Mouse (Mus musculus) B cell, adult (primary cell): ENCODE measurements around the gene Gsto2. TPM values are rescaled to one million over a fixed set of nuclear protein-coding genes. Genes with fewer than 3 reads are reported as not detected.

Experiments
- total RNA-seq: library from RNA; stranded (reverse); gene quantifications from 4 replicates; pipeline ENCODE4 v1.2.4, GENCODE M21; 2023; ENCODE audit not compliant: inconsistent age

Gene Gsto2
- total RNA-seq = 0.93 to 1.3 TPM (median 1.1 TPM) in 4 replicates

DNA sequence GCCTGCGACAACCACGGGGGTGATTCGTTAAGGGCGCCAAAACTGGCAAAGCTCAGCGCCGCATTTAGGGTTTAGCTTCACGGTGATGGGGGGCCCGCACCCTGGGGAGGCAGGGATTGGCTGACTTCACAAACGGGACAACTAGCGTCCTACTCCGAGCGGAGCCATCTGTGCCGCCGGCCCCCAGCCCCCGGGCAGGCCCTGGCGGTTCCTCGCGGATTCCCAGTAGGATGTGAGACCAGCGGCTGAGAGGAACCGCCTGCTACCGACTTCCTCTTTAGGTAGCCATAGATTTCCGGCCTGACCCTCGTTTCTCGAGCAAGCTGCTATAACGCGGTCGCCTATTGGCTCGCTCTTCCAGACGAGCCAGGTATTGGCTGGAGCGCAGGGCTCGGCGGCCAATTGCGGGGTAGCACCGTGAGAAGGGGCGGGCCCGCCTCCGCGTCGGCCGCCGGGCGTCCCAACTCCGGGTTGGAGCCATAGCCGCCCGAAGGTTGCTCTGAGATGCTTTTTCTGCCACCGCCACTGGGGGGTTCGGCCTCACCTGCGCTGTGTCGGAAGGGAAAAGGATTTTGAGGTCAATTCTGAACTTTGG, at the start of gene Gsto2:
Gene Gsto2 (plus strand): TSS at position 182 of the 595 bp plus-strand sequence.

DNA sequence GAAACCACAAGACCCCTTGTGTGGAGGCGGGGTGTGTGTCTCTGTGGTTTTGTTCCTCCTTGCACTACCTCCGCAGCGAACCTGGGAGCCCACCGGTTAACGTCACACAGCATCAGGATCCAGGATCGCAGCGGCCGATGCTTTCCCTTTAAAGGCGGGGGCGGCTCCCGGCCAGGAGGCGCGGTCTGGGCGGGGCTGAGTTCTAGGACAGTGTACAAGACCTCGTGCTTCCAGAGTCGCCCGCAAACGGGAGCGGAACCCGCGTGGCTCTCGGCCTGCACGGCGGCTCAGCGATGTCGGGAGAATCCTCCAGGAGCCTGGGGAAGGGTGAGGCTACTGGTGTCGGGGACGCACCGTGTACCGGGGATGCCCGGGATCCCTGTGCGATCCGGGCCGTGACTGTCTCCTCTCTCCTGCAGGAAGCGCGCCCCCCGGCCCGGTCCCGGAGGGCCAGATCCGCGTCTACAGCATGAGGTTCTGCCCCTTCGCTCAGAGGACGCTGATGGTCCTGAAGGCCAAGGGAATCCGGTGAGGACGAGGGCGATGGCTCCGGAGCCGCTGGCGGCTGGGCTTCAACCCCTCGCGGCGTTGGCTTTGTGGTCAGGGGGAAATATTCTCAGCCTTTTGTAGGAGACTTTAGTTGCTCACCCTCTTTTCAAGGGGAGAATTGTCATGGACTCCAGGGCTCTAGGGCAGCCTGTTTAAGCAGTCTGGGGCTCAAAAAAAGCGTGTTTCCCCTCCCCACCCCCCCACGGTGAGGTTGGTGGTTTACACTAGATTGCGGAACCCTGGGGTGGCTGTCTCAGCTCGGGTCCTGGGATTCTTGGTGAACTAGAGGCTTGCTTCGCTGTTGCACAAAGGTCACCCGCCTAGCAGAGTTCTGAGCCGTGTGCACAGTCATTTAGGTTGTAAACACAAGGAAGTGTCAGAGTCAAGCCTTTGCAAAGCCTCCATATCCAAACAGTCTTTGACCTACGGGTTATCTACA, 10.2 kb upstream of the Gsto2 start, which contains the start of gene Gsto1:
Gene Gsto1 (plus strand): TSS at position 175 of the 988 bp plus-strand sequence.

DNA sequence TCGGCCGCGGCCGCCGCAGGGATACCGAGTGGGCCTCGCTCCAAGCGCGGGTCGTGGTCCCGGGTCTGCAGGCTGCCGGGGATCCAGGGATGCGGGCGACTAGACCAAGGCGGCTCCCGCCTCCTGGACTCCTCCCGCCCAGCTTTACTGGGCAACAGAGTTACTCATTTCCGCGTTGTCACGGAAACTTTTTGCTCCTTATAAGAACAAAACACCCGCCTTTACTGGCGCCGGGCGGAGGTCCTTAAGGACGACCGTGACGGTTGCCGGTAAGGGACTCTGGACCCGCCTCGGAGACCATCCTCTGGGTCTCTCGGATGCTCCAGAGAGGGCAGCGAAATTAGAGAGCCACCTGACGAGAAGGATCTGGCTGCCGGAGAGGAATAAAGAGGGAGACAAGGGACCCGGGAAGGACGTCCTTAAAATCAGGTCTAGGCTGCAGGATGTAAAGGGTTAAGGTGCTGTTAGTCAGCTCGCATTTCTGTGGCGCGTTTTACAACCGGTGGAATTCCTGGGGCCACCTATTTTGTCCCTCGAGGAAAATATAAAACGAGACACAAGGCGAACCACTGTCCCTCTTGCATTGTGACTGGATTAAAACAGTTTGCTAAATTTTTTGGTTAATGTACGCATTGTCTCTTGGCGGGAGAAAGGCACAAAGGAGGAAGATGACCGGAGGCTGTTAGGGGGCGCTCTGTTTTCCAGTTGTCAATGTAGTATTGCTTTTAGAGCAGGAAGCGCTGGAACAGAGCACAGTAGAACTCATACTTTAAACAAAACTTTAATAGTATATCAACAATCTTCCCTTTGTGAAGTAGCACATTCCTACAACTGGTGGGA, 54.0 kb downstream of the Gsto2 start, which contains the start of the genes Cfap43 and Itprip:
Gene Cfap43 (minus strand): TSS at position 162 of the 840 bp plus-strand sequence.
Gene Itprip (minus strand): TSS at position 174 of the 840 bp plus-strand sequence.

Other genes with a start within 250 kb of the Gsto2 start
- not detected in 4 replicates for gene Col17a1, start 173.4 kb upstream of the Gsto2 start, total RNA-seq
- 87.4 to 99.1 TPM (median 94.0 TPM) in 4 replicates for gene Sfr1, start 133.9 kb upstream of the Gsto2 start, total RNA-seq
- gene Gsto1, start 10.6 kb upstream of the Gsto2 start, total RNA-seq = 14.3 to 20.6 TPM (median 17.4 TPM) in 4 replicates
- gene Cfap43, start 53.8 kb downstream of the Gsto2 start, total RNA-seq = not detected in 4 replicates
- gene Itprip, start 53.8 kb downstream of the Gsto2 start, total RNA-seq = 281 to 340 TPM (median 308 TPM) in 4 replicates
- gene Cfap58, start 72.1 kb downstream of the Gsto2 start, total RNA-seq = not detected in 4 replicates